Mouse (Mus musculus) c-Kit-positive CD71-negative TER-119-negative erythroid progenitor cells, embryonic 14.5 days (primary cell): ENCODE results near the gene Klhl36.
"Not testable (repeated sequence)": the region's sequence is repeated elsewhere in the genome, so short reads cannot be mapped to it uniquely, and the experiment has no call there.

Experiments
- DNase-seq: peaks from one replicate; pipeline ENCODE4 v3.0.0-alpha.2; 2013; ENCODE audit warnings: low read depth

The Klhl36 gene

DNA sequence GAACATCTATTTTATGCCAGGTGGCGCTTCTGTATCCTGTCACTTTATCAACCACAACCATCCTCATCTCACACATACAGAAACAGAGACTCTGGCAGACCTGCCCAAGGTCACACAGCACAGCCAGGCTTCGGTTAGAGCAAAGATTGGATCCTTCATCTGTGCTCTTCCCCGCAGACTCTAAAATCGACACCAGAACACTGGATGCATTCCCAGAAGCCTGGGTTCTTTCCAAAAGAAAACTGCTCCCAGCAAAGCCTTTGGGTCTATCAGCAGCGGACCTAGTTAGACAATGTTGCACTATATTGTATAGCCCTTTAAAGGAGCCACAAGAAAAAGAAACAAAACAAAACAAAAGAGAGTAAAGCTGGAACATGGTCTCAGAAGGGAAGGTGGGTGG, 26.8 kb upstream of the Klhl36 start:
- DNase-seq: no peak

DNA sequence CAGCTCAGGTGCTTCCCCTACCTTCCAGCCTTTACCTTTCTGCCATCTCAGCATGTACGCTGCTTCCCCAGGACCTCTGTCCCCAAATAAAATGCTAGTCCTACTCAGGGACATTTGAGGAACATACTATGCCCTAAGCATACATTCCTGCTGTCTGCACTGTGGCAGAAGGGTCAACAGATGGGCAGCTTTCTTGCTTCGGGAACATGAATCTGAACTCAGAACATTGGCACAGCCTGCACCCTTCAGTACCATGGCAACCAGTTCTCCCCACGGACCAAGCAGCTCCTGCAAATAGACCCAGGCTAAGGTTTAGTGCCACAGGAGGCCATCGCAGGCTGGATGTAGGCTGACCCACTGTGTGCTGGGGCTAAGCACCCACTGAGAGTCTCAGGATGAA, 25.2 kb upstream of the Klhl36 start:
- no peak for DNase-seq

DNA sequence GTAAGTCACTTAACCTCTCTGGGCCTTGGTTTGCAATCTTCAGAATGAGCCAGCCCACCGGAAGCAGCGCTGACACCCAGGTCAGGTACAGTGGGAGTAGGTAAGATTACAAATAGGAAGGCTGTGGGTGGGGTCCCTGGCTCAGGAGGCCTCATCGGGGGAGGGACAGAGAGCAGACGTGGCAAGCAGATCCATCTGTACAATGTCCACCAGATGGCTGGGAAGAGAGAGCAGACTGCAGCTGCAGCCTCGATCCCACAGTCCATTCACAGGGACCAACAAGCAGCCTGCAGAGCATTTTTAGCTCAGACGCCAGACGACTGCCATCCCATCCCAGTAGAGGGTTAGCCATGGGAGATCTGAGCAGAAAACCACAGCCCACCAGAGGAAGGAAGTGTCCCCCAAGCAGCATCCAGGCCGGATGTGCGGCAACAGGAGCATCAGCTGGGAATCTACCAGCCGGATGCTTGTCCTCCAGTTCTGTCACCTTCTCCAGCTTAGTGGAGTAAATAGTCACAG, 24.5 kb upstream of the Klhl36 start:
- no peak for DNase-seq

DNA sequence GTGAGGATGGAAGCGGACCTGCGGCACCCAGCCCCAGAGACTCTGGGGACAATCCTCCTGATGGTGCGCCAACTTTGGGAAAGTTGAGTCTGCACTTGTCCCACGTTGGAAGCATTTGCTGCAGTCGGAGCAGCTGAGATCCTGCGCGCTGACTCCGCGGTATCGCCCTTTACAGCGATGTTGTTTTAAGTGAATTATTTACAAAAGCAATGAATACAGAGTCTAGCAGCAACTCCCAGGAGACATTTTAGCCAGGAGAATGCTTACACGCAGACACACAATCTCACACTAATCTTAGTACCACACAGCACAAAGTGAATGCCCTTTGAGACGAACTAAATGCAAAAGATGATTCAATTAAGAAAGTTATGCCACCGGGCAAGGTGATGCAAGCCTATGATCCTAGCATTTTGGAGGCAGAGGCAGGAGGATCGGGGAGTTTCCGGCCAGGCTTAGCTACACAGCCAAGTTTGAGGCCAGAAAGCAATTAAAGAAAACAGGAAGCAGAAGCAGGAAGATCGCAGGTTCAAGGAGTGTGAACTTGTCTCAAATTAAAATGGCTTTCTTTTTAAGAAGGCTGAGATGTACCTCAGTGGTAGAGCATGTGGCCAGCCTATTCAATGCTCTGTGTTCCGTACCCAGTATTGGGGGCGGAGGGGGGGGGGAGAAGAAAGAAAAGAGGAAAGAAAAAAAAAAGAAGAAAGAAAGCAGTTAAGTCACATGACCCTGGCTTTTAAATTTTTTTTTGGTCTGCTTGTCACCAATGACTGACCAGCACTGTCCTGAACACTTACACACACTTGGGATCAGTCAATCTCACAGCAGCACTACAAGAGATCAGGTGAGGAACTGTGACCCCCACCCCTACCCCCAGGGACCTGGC, 23.7 kb upstream of the Klhl36 start:
- DNase-seq: no peak

DNA sequence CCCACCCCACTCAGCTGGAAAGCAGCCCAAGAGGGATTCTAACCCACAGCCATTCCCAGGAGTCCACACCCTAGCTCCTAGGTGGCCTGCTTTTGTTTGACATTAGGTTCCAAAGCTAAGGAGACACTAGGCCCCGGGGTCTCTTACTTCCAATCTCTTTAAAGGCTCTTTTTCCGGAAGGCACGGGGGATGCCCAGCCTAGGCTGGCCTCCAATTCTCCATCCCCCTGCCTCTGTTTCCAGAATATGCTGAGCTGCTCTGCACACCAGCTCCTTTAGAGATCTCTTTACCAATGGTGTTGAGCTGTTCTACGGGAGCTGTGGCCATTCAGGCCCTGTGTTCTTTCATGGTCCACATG, 23.1 kb upstream of the Klhl36 start:
- no peak for DNase-seq

DNA sequence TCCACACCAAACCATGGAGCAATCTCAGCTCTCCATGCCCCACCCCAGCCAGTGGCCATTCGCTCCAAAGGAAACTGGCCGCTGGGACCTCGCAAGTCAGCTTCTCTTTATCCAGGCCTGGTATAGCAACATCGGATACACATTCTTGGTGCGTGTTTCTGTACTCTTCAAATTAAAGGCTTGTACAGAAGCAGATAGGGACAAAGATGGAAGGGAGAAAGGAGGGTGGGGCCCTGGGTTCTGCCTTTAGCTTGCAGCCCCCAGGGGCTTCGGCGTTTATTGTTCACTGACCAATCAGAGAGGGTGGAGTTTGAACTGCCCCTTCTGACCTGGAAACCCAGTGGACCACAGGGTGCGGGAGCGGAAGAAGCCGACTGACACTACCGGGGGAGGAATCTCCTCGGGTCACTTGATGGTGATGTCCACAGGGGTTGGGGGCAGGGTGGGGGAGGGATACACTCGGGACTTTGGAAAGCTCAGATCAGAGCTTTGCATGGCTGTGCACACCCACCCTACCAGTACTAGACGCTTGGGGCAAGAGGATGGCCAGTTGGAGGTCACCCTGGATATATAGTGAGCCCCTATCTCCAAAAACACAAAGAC, 22.5 kb upstream of the Klhl36 start:
- no peak for DNase-seq

DNA sequence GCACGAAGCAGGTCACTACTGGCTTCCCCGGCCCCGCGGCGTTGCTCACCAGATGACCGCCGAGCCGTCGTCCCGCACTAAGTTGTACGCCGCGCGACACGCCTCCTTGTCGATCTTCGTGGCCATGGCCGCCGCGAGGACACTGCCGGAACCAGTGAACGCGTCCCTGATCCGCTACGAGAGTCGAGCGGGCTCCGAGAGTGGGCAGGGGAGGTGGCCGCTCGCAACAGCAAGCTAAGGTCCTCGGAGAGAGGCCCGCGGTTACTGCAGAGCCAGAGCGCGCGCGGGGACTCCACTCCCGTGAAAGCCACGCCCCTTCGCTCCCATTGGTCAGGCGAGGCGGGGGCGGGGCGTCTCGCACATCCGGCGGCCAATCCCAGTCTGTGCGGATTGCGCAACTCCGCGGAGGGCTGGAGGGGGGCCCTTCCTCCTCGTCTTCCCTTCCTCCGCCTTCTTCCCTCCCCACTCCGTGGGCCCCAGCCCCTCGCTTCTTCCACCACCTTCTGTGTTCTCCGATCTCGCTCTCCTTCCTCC, 21.7 kb upstream of the Klhl36 start, which contains the start of gene Cotl1:
Gene Cotl1, minus strand, starts transcription at position 270 of the 534 bp plus-strand sequence.
- peak; percentile 95 for DNase-seq

DNA sequence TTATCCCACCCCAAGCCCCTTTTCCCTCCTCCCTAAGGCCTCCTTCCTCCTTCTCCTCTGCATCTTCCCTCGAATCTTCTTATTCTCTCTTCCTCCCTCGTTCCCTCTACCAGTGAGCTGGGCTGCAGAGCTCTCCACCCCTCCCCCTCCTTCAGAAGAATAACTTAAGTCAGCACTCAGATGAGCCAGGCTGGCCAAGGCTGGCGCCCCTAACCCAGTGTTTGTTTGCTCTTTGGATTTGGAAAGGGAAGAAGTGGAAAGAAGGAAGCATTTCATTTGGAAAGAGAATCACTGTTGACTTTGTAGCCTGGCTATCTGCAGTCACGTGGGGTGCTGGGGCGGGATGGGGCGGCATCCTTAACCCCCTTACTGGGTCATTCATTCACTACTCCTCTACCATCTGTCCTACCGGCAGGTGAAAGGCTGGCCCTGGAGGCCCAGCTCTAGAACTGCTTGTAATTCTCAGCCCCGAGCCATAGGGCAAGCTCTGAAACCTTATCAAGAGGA, 21.1 kb upstream of the Klhl36 start:
- no peak for DNase-seq

DNA sequence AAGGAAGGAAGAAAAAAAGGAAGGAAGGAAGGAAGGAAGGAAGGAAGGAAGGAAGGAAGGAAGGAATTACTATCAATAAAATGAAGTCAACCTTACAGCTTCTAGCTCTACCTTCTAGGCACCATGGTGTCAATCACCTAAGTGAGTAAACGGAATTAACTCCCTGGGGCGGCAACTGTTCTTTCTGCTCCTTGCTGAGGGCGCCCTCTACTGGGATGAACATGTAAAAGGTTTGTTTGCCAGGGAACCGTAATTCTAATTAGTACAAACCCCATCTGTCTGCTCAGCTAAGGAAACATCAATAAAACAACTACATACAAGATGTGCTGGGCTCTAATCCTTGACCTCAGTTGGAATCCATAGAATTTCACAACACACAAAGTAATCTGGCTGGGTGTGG, 18.6 kb upstream of the Klhl36 start:
- peak; percentile 85 for DNase-seq

DNA sequence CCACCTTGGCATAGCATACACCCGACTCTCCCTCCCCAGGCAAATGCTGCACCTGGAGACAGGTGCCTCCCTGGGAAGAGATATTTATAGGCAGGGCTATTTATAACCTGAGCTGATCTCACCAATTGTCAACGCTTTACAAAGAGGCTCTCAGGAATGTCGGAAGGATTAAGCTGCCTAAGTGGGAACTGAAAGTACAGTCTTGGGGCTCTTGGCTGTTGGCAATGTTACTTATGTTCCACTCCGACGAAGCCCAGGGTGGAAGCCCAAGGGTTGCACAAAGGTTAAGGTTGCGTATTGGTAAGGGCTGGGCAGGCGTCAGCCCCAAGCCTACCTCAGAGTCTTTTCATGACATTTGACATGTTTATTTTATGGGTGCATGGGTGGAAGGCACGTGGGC, 17.5 kb upstream of the Klhl36 start:
- no peak for DNase-seq

DNA sequence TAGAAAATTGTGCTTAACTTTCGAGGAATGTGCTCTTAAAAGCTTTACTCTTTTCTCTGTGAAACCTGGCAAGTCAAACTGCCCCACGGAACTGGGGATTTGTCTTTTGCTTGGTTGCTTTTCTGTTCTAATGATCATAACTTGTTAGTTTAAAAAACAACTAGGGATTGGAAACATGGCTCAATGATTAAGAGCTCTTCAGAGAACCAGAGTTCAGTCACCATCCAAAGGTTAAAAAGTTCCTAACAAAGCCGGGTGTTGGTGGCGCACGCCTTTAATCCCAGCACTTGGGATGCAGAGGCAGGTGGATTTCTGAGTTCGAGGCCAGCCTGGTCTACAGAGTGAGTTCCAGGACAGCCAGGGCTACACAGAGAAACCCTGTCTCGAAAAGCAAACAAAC, 16.3 kb upstream of the Klhl36 start:
- DNase-seq: not testable (repeated sequence)

DNA sequence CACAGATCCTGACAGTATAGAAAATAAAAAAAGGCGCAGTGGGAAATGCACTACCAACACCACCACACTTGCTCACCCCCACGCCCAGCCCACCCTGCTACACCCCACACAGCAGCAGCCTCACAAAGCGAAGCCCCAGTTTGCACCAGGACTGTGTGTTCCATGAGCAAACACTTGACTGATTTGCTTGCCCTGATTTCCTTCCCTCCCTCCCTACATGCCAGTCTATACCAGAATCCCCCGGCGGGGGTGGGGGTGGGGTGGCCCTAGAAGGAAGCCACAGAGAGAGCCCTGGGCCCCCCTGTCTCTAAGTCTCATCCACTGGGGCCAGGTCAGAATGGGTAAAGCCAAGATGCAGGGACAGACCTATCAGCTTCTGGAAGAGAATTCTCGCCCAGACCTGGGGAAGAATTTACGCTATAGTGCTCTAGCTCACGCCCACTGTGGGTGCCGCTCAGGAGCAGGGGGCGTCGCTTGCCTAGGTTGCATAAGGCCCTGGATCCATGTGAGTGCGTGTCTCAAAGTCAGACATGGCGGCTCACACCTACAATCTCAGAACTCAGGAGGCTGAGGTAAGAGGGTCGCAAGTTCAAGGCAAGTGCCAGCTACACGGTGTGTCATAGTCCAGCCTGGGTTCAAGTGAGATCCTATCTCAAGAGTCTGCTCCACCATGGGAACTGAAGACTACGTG, 14.7 kb upstream of the Klhl36 start:
- no peak for DNase-seq

DNA sequence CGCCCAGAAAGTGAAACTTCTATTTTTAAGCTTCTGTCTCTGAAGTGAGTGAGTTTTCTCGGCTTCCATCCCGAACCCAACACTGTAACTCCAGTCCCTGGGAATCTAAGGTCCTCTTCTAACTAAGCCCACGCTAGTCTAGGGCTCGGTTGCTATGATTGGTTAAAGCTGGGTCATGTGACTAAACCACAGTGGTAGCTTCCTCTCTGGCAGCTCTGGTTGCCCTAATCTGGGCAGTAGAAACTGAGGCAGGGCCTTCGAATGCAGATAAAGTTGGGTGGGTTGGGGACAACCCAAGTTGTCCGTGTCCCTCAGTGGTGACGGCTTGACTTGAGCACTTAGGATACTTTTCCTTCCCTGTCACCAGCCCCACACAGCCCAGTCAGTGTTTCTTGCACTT, 8.5 kb upstream of the Klhl36 start:
- DNase-seq: no peak

DNA sequence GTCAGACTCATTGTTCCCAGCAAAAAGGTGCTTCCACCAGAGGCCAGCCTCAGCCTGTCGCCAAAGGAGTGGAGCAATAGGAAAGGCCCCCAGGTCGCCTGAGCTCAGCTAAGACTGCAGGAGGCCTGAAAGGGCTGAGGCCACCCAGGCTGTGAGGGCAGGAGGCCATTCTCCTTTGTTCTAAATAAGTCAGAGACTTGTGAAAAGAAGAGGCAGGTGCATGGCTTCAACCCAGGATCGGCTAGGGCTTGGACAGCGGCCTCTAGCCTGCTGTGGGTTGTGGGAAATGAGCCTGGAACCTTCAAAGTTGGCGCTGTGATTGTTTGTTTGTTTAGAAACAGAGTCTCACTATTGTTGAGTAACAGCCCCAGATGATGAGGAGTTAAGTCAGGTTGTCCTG, 8.0 kb upstream of the Klhl36 start:
- no peak for DNase-seq

DNA sequence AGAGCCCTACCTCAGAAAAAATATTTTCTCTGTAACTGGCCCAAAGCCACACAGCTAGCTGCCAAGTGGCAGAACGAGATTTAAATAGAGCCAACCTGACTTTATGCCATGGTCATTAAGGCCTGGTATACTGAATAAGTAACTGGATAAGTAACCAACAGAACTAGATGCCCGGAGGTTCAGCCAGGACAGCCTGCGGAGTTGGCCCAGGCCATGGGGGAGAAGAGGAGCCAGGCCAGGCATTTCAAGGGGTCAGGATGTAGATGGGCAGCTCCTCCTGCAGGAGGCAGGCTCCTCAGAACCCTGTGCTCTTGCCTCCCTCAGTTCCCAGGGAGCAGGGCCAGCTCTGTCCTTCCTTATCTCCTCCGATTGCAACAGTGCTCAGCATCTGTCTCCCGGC, 6.4 kb upstream of the Klhl36 start:
- no peak for DNase-seq

DNA sequence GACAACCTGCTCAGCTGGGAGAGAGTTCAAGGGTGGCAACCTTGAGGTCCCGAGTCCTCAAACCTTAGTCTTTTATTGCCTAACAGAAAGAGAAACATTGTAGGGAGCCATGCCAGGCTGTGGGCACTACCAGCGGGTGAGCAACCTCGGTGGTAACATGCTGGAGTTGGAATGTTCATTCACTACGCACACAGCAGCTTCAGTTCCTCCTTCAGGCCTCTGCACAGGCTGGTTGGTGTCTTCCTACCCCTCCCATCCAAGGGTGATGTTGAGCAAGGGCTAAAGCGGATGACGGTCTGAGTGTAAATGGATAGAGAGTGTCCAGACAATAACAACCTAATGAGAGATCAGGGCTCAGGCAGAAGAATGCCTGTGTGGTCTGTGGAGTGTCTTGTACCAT, 4.3 kb upstream of the Klhl36 start:
- no peak for DNase-seq

DNA sequence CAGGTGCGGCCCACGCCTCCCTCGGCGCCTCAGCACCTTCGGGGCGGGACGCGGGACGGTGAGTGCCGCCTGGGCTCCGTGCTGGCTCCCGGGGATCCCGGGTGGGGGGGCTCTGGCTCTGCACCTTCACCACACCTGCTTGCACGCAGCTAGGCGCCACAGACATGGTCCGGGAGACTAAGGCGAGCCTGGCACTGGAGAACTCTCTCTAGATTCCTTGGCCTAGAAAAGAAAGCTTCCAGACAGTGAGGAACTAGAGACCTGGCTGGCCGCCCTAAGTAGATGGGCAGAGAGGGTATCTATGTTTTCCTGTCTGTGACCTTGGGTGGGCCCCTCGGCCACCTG, 296 bp downstream of the Klhl36 start:
- DNase-seq: no peak

DNA sequence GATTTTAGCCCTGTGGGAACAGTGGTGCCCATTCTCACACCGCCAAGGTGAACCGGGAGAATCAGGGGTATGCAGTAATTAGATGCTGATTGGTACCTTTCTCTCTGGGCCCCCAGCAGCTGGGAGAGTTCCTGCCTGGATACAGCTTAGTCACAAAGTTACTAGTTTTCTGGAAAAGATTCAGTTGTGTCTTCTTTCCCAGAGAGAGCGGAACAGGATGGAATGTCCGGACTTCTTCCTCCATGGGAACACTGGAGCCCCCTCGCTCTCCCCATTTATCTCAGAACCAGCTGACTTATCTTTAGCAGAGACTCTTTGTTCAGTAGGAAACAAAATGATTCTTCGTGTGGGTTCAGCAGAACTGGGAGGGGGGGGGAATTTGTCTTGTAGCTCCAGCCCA, 683 bp downstream of the Klhl36 start:
- no peak for DNase-seq

DNA sequence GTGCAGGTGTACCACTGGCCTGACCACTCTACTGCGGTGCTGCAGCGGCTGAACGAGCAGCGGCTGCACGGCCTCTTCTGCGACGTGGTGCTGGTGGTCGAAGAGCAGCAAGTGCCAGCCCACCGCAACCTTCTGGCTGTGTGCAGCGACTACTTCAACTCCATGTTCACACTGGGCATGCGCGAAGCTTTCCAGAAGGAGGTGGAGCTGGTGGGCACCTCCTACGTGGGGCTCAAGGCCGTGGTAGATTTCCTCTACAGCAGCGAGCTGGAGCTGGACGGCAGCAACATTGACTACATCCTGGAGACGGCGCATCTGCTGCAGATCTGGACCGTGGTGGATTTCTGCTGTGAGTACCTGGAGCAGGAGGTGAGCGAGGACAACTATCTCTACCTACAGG, 7.5 kb downstream of the Klhl36 start:
- no peak for DNase-seq

DNA sequence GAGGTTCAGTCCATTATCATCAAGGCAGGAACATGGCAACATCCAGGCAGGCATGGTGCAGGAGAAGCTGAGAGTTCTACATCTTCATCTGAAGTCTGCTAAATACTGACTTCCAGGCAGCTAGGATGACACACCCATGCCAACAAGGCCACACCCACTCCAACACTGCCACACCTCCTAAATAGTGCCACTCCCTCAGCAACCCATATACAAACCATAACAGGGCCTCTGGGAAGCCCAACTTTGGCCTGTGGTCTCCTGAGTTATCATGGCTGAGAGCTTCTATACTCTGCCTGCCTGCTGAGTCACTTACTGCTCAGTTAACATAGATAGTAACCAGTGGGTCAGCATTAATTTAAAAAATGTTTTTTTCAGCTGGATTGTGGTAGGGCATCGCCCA, 11.1 kb downstream of the Klhl36 start:
- no peak for DNase-seq

DNA sequence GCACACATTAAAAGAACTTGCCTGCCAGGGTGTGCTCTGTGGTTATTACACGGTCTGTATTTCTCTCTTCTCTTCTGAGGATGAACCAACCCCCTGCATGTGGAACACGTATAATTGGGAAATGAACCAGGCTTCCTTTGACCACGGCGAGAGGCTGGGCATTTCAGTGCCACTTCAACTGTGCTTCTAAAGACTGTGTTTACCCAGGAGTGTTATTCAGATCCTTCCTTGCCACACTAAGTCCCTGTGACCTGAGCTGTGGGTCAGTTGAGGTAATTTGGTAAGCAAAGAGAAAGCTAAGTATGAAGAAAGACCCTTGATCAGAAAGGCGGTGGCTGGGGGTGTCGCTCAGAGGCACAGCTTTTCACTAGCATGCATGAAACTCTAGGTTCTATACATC, 19.2 kb downstream of the Klhl36 start:
- no peak for DNase-seq

DNA sequence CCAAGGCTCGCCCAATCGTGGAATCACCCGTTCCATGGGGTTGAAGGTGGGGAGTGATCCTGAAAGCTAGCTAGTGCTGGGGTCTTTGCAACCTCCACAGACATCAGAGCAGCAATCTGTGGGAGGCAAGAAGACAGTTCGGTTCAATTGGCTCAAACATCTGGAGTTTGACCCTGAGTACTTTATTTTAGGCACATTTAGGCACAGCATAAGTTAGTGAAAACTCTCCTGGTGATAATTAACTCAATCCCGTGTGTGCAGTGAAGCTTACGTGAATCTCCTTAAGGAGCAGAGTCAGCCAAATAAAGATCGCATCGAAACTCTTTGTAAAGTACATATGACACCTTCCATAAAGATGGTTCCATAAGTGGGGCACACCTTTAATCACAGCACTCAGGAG, 19.9 kb downstream of the Klhl36 start:
- no peak for DNase-seq

DNA sequence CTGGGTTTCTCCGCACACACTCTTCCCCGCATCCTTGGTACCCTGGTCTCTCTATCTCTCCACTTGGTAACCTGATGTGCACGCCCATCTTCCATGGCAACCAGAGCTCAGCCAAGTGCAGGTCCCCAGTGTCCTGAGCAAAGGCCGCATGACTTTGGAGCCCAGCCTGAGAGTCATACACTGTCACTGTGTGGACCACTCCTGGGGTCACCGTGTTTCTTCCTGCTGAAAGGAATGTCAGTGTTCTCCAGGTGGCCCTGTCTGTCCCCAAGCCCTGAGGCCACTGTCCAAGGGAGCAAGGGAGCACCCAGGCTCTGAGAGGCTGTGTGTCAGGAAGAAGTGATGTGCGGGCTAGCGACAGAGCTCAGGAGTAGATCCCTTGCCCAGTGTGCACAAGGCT, 21.2 kb downstream of the Klhl36 start:
- no peak for DNase-seq
